Mouse (Mus musculus) liver, embryonic 11.5 days (tissue): ENCODE results near the gene Gm5431. TPM values are rescaled to one million over a fixed set of nuclear protein-coding genes. Genes with fewer than 3 reads are reported as not detected.
A peak's percentile ranks its signal among the peaks of the same experiment; 100 is the strongest.
"Not testable (repeated sequence)": the region's sequence is repeated elsewhere in the genome, so short reads cannot be mapped to it uniquely, and the experiment has no call there.

ENCODE experiments used
- ATAC-seq: fragments of 200-750 bp; cut with Nextera tagmentation; replicated peaks from 2 replicates; pipeline ENCODE4 v1.8.0; 2017; ENCODE audit warnings: moderate number of reproducible peaks, mild to moderate bottlenecking, moderate TSS enrichment, moderate library complexity; ENCODE audit not compliant: low FRiP score
- DNase-seq: peaks from one replicate; pipeline ENCODE4 v3.0.0-alpha.2; 2017; ENCODE audit warnings: low spot score
- H3K27ac ChIP-seq: fragments of 300-500 bp; sonication (generic); 2 replicates; pipeline ENCODE4 v1.5.1; 2014; ENCODE audit warnings: mild to moderate bottlenecking, low read depth, low read length, control low read depth
- H3K27me3 ChIP-seq: fragments of 300-500 bp; sonication (generic); replicated peaks from 2 replicates; pipeline ENCODE4 v1.6.1; 2014; ENCODE audit warnings: low read length, mixed read lengths; ENCODE audit not compliant: control insufficient read depth, insufficient read depth
- H3K36me3 ChIP-seq: fragments of 300-500 bp; sonication (generic); 2 replicates; pipeline ENCODE4 v1.6.1; 2014; ENCODE audit warnings: mild to moderate bottlenecking, low read length, moderate library complexity, mixed read lengths; ENCODE audit not compliant: control insufficient read depth, insufficient read depth
- H3K4me1 ChIP-seq: fragments of 300-500 bp; sonication (generic); replicated peaks from 2 replicates; pipeline ENCODE4 v1.6.1; 2014; ENCODE audit warnings: low read length, mixed read lengths; ENCODE audit not compliant: control insufficient read depth, insufficient read depth
- H3K4me2 ChIP-seq: fragments of 300-500 bp; sonication (generic); 2 replicates; pipeline ENCODE4 v1.6.1; 2014; ENCODE audit warnings: mild to moderate bottlenecking, control low read depth, moderate library complexity
- H3K4me3 ChIP-seq: fragments of 300-500 bp; sonication (generic); 2 replicates; pipeline ENCODE4 v1.5.1; 2014; ENCODE audit warnings: low read depth, low read length, control low read depth
- H3K9ac ChIP-seq: fragments of 300-500 bp; sonication (generic); 2 replicates; pipeline ENCODE4 v1.6.1; 2014; ENCODE audit warnings: low read depth, low read length, control low read depth
- H3K9me3 ChIP-seq: fragments of 300-500 bp; sonication (generic); 2 replicates; pipeline ENCODE4 v1.6.1; 2016; ENCODE audit warnings: low read length, inconsistent platforms, mixed read lengths; ENCODE audit not compliant: control insufficient read depth
- WGBS: fragments of 180-500 bp; shearing (Covaris S2); extraction: QIAGEN DNeasy Blood & Tissue Kit; methylation state at CpG from one replicate; pipeline ENCODE4 v1.1.7; 2014; 5-methylcytosine and 5-hydroxymethylcytosine counted together
- polyA plus RNA-seq: library from polyadenylated mRNA; unstranded; fragments of >200 nt; fragmentation: Nextera tagmentation; extraction: Ambion mirVana; gene quantifications from 2 replicates; pipeline ENCODE4 v1.2.1, GENCODE M21; 2014

The Gm5431 gene
- polyA plus RNA-seq, 1 experiment from 2014 or later = 0.30 TPM

GRCm38 (mm10) chr11:48918380-48918779 is 16.4 kb upstream of the Gm5431 start:
- no peak overlapping the region for H3K4me3 ChIP-seq

GRCm38 (mm10) chr11:48913611-48914010 is 11.6 kb upstream of the Gm5431 start:
- no peaks in the 10 kb centered on the region for H3K27me3 ChIP-seq

More at GRCm38 (mm10) chr11:48918380-48918779, 16.4 kb upstream of the Gm5431 start:
- H3K4me2 ChIP-seq = no peak overlapping the region
- ATAC-seq = no peak
- no peaks in the 10 kb centered on the region for H3K36me3 ChIP-seq
- H3K9me3 ChIP-seq = no peaks in the 10 kb centered on the region
- H3K27ac ChIP-seq = no peak overlapping the region
- H3K27me3 ChIP-seq = no peaks in the 10 kb centered on the region
- 83% methylated on average over 3 of the region's 3 CpGs for WGBS
- DNase-seq = no peak
- no peaks in the 10 kb centered on the region for H3K4me1 ChIP-seq
- H3K9ac ChIP-seq = no peak overlapping the region

GRCm38 (mm10) chr11:48908459-48908858 is 6.4 kb upstream of the Gm5431 start:
- DNase-seq = no peak
- H3K4me3 ChIP-seq = no peak overlapping the region
- H3K4me2 ChIP-seq = no peak overlapping the region
- no peak overlapping the region for H3K27ac ChIP-seq
- H3K9me3 ChIP-seq = no peaks in the 10 kb centered on the region
- H3K4me1 ChIP-seq = no peaks in the 10 kb centered on the region
- H3K27me3 ChIP-seq = no peaks in the 10 kb centered on the region
- WGBS = 17% methylated on average over 1 of the region's 1 CpGs
- no peak overlapping the region for H3K9ac ChIP-seq
- peak; percentile 60; the same call in 1 of the 2 replicates for ATAC-seq
- H3K36me3 ChIP-seq = no peaks in the 10 kb centered on the region

More at GRCm38 (mm10) chr11:48913611-48914010, 11.6 kb upstream of the Gm5431 start:
- ATAC-seq (no peak), DNase-seq (no peak)
- no peak overlapping the region for H3K27ac ChIP-seq
- H3K4me2 ChIP-seq = no peak overlapping the region
- no peak overlapping the region for H3K9ac ChIP-seq
- no peaks in the 10 kb centered on the region for H3K36me3 ChIP-seq
- no peaks in the 10 kb centered on the region for H3K4me1 ChIP-seq
- 76% methylated on average over 1 of the region's 1 CpGs for WGBS
- no peak overlapping the region for H3K4me3 ChIP-seq
- H3K9me3 ChIP-seq = no peaks in the 10 kb centered on the region

GRCm38 (mm10) chr11:48901567-48901930 is 465 bp downstream of the Gm5431 start:
- not testable (repeated sequence) for H3K9me3 ChIP-seq, H3K27me3 ChIP-seq, H3K4me3 ChIP-seq, ATAC-seq, H3K36me3 ChIP-seq, H3K27ac ChIP-seq, H3K9ac ChIP-seq, H3K4me2 ChIP-seq, DNase-seq, H3K4me1 ChIP-seq
- 75% methylated on average over 1 of the region's 1 CpGs for WGBS

GRCm38 (mm10) chr11:48900654-48901566 is 1.1 kb downstream of the Gm5431 start:
- ATAC-seq, H3K9ac ChIP-seq, H3K4me2 ChIP-seq, H3K27ac ChIP-seq, H3K9me3 ChIP-seq, DNase-seq, H3K4me3 ChIP-seq, H3K4me1 ChIP-seq, H3K36me3 ChIP-seq, H3K27me3 ChIP-seq: not testable (repeated sequence)
- 67% methylated on average over 6 of the region's 6 CpGs for WGBS

GRCm38 (mm10) chr11:48898812-48899431 is 3.1 kb downstream of the Gm5431 start:
- Histone ChIP-seq H3K9me3 (no peaks in the 10 kb centered on the region), H3K27me3 (no peaks in the 10 kb centered on the region), H3K9ac (no peak overlapping the region), H3K4me2 (no peak overlapping the region), H3K4me1 (no peaks in the 10 kb centered on the region), H3K27ac (no peak overlapping the region), H3K4me3 (no peak overlapping the region), H3K36me3 (no peaks in the 10 kb centered on the region)
- ATAC-seq (no peak), DNase-seq (no peak)
- 76% methylated on average over 2 of the region's 2 CpGs for WGBS

- no peak overlapping the region for H3K9ac ChIP-seq
- ATAC-seq (no peak), DNase-seq (no peak)
- no peak overlapping the region for H3K4me3 ChIP-seq
- H3K4me1 ChIP-seq = peaks cover 27% of the 10 kb centered on the region
- no peaks in the 10 kb centered on the region for H3K36me3 ChIP-seq
- no peak overlapping the region for H3K4me2 ChIP-seq
- H3K27me3 ChIP-seq = no peaks in the 10 kb centered on the region
- 88% methylated on average over 1 of the region's 1 CpGs for WGBS
- no peaks in the 10 kb centered on the region for H3K9me3 ChIP-seq
- no peak overlapping the region for H3K27ac ChIP-seq
Measured at GRCm38 (mm10) chr11:48876680-48877079, 25.3 kb downstream of the Gm5431 start.

GRCm38 (mm10) chr11:48875343-48875837 is 26.6 kb downstream of the Gm5431 start:
- not testable (repeated sequence) for H3K27ac ChIP-seq, H3K9ac ChIP-seq, H3K9me3 ChIP-seq, H3K36me3 ChIP-seq, H3K27me3 ChIP-seq, H3K4me3 ChIP-seq, H3K4me2 ChIP-seq, ATAC-seq, DNase-seq
- 71% methylated on average over 1 of the region's 1 CpGs for WGBS
- H3K4me1 ChIP-seq = peaks cover 32% of the 10 kb centered on the region
